Mouse (Mus musculus) left cerebral cortex, postnatal 25 days (tissue): Measurements from ENCODE around the gene Ckap2l. TPM values are rescaled to one million over a fixed set of nuclear protein-coding genes. Genes with fewer than 3 reads are reported as not detected.

Source experiments
- DNase-seq, 2 experiments: peaks; one replicate each; pipeline ENCODE4 v3.0.0; 2022; ENCODE audit warnings: low spot score in 2 of 2, mixed read lengths in 1 of 2
- intact Hi-C: fragments of 180-260 bp; cut with DNase I; formaldehyde crosslinking; loops from one replicate; pipeline ENCODE4 v1.15.1; 2025
- total RNA-seq, 2 experiments: library from RNA; stranded (reverse); gene quantifications; 2 replicates each; pipeline ENCODE4 v1.2.3; 2021

Ckap2l gene
- total RNA-seq, 2 experiments from 2014 or later = 0.21 to 0.53 TPM

DNA sequence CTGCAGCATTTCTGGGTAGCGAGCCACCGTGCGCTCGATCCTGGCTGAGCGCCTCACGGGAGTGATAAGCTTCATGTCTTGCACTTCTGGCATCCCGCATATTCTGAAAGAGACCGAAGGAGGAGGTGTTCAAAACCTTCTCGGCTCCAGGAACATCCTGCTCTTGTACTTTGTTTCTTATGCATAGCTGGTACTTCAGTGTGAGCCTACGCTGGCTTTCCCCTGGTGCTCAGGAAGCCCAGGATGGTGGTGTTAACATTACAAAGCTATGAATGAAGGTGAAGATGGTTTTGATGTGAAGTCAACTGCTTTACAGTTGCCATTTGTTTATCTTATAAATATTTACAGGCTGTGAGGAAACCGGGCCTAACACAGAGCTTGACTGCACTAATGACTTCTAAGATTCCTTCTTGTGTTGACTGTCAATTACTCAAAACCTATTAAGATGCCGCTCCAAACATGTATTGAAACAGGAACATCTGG, 27.8 kb downstream of the Ckap2l start:
- DNase-seq = no peak
- intact Hi-C loops = no loop called here

GRCm38 (mm10) chr2:129267738-129268137, 29.3 kb downstream of the Ckap2l start:
- intact Hi-C loops = no loop called here
- peak in 1 of 2 experiments; percentile 39 for DNase-seq

DNA sequence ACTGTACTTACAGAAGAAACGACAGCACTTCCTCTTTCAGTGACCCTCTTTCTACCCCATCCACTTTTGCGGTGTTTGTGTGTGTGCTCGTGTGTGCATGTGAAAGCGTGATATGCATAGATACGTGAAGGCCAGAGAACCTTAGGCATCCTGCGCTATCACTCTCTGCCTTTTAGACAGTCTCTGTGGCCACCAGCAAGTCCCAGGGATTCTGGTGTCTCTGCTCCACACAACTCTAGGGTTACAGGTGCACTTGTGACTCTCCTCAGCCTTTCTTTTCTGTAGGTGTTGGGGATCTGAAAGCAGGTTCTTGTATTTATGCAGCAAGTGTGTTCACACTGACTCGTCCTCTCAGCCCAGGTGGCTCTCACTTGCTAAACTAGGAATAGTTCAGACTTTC, 31.7 kb downstream of the Ckap2l start:
- no peak for DNase-seq
- intact Hi-C loops = no loop called here

- intact Hi-C loops = loop anchor here (5.0 kb wide), 1 partner anchor 144 kb away; no protein-coding TSS in a partner anchor
- DNase-seq = peak; percentile 31 to 80
These were observed 33.9 kb downstream of the Ckap2l start for GRCm38 (mm10) chr2:129263073-129263472.

GRCm38 (mm10) chr2:129261151-129261794, 35.7 kb downstream of the Ckap2l start:
- DNase-seq = no peak
- intact Hi-C loops = loop anchor here (1.0 to 5.0 kb wide), 2 partner anchors 28 to 146 kb away; no protein-coding TSS in a partner anchor

DNA sequence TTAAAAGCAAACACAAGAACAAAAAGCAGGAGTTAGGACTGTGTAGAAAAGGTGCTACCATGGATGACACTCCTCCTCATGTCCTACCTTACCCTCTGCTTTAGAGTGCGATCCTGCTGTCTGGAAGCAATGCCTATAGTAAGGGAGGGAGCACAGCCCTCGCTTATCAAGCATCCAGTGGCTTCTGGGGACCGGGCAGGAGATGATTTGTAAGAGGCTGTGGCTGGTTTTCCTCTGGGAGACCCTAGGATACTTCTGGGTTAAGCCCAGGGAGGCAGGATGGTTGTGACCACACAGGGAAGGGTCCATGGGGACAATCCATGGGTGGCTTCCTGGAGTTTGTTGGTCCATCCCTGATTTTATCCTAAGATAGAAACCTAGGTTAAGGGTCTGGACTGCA, 36.4 kb downstream of the Ckap2l start:
- DNase-seq = no peak
- intact Hi-C loops = loop anchor here (1.0 to 5.0 kb wide), 2 partner anchors 27 to 147 kb away; no protein-coding TSS in a partner anchor

- DNase-seq = peak; percentile 68 to 88
- intact Hi-C loops = loop anchor here (1.0 to 10.0 kb wide), 4 partner anchors 84 to 404 kb away; partner anchors contain the start of gene Chchd5
These were observed 38.4 kb downstream of the Ckap2l start for GRCm38 (mm10) chr2:129258475-129259211.

- DNase-seq = no peak
- intact Hi-C loops = loop anchor here (1.0 to 10.0 kb wide), 4 partner anchors 84 to 403 kb away; partner anchors contain the start of gene Chchd5
These were observed 39.0 kb downstream of the Ckap2l start for GRCm38 (mm10) chr2:129258056-129258455.

DNA sequence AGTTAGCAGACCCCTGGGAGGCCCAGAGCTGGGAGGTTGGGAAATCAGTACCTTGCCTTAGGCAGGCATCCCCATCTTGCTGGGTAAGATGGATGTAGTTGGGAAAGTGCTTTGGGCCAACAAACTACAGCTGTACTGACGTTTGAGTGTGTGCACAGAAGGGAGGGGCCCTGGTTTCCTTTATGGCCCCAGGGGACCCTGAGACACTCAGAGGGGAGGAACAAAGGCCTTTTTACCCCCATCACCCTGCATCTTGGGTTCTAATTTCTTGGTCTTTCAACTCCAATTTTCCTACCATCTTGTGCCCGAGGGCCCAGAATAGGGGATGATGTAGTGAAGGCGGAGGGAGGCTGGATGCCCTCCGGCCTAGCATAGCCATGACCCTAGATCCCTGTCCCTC, 41.0 kb downstream of the Ckap2l start:
- intact Hi-C loops = loop anchor here (5.0 to 10.0 kb wide), 3 partner anchors 129 to 401 kb away; partner anchors contain the start of gene Chchd5
- DNase-seq = no peak

DNA sequence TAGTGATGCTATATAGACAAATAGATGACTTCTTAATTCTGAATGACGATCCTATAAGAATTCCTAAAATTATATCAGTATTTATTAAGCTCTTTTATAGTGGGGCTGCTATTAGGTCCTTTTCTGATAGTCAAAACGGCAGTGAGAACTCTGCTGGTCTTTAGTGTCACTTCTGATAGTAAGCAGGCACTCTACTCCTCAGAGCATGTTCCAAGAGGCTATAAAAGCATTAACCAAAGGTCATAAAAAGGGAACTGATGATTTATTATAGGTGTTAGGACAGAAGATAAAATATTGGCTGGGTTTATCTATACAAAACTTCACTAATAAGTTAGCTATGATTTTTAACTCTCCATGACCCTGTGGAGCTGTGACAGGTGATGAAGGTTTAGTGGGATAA, 42.9 kb downstream of the Ckap2l start:
- intact Hi-C loops = loop anchor here (10.0 kb wide), 1 partner anchor 399 kb away; no protein-coding TSS in a partner anchor
- DNase-seq = no peak

DNA sequence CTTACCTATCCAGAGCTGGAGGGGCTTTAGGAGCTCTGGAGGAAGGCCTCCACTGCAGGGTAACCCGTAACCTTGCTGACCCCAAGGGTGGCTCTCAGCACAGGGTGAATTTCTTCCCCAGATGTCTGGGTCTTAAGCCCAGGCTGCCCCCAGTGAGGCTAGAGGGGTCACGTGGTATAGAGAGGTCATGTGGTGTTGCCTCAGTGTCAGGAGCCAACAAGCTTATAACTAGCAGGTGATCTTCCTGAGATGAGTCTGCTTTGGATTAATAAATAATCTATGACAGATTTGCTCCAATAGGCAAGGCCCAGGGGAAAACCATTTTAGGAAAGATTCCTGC, 43.4 kb downstream of the Ckap2l start:
- DNase-seq = no peak
- intact Hi-C loops = loop anchor here (10.0 kb wide), 1 partner anchor 399 kb away; no protein-coding TSS in a partner anchor

DNA sequence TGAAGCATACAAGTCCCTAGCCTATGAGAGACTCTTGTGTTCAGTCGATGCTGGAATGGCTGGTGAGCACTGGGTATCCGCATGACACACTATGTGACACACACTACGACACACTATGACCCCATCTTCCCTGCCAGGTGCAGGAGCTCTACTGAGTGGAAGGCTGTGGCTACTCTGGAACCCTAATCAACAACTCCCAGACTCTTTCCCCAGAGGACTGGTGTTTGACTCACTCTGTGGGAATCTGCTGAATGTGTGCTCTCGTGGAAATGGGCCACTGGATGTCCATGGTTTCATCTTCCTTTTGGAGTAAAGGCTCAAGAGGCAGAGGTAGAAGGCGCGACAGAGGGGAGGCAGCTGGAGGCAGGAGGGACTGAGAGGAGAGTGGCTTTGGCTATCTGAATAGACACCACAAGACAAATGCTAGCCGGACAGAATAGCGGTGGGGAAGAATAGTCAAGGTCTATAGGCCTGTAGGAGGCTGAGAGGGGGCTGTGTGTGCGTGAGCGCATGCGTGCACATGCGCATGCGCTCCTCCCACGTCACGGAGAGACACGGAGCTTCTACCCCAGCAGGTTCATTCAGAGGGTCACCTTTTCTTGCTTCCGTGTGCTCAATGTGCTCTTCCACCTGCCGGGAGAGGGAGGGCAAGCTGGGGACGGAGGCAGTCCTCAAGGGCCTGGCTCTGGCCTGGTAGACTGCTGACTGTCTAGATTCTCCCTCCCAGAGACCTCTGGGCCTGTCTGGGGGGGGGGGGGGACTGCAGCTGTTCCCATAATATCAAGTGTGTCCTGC, 44.0 kb downstream of the Ckap2l start:
- DNase-seq = no peak
- intact Hi-C loops = loop anchor here (10.0 kb wide), 1 partner anchor 398 kb away; no protein-coding TSS in a partner anchor

- no peak for DNase-seq
- intact Hi-C loops = no loop called here
These were observed 47.7 kb downstream of the Ckap2l start for GRCm38 (mm10) chr2:129249321-129249720.

DNA sequence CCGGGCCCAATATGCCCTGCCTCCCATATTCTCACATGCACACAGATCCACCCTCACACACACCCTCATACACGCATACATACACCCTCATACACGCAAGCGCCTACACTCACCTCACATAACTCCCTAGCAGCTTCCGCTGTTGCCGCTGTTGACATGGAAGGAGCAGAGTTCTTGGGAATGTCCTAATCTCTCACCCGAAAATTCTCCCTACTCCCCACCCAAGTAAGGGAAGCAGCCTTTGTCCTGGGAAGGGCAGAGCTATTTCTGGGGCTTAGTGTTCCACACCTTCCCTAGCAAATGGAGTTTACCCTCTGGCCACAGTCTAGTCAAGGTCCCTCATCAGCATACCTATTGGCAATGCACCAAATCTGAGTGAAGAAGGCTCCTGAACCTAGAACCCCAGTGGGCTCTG, 49.3 kb downstream of the Ckap2l start:
- DNase-seq = no peak
- intact Hi-C loops = no loop called here

DNA sequence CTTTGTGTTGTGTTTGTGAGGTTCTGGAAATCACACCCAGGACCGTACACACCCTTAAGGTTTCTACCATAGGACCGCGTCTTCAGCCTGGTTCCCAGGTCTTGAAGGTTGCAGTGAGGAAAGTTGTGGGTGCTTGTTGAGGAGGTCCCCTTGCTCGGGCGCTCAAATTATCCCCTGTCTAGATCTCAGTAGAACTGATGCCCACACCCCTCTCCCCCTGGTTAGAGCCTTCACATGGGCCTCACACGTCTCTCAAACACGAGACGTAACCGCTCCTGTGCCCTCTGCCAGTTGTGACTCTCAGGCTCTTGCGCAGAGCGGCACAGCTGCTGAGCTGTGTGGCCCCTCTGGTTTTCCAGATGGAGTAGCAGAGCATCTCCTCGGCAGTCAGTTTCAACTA, 50.1 kb downstream of the Ckap2l start:
- intact Hi-C loops = no loop called here
- DNase-seq = no peak

DNA sequence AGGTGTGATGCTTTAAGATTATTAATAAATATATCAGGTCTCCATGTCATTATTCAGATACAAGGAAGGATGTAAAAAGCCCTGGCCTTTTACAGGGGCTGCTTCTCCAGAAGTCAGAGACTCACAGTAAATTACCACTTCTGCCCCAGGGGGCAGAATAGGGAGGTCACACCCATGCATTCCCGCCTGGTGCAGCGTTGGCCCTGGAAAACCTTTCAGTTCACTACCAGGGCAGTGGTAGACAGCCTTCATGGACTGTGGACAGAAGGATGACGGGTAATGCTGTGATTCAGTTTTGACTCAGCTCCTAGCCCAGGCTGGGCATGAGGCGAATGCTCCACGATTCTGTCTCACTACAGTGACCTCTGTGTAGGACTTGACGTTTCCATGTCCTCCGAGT, 50.6 kb downstream of the Ckap2l start:
- intact Hi-C loops = no loop called here
- no peak for DNase-seq

- intact Hi-C loops = no loop called here
- DNase-seq = no peak
These were observed 51.4 kb downstream of the Ckap2l start for GRCm38 (mm10) chr2:129245618-129246017.

- peak in 1 of 2 experiments; percentile 20 for DNase-seq
- intact Hi-C loops = loop anchor here (5.0 kb wide), 1 partner anchor 47 kb away; the partner anchor contains the start of gene Slc20a1
These were observed 52.4 kb downstream of the Ckap2l start for GRCm38 (mm10) chr2:129244446-129245120.

DNA sequence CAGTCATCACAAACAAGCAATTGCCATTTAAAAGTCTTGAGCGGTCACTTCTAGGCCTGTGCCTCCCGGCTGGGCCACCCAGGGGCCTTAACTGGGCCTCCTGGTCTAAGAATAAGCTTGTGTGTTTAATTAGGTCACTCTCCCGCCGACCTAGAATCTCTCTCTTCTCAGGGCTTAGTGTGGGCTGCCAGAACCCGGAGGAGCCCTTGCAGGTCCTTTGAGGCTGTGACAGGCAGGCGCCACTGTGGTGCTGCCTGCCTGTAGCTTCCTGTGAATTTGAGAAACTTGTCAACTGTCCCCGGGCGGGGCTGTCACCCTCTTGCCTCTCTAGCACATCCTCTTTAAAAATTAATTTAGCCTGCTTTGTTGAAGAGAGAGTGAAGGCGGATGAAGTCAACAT, 53.2 kb downstream of the Ckap2l start:
- intact Hi-C loops = loop anchor here (5.0 kb wide), 1 partner anchor 46 kb away; the partner anchor contains the start of gene Slc20a1
- DNase-seq = peak in 1 of 2 experiments; percentile 41
